Mouse (Mus musculus) thymus, adult 2 months (tissue): ENCODE measurements around the gene Per1.

Experiments
- CTCF ChIP-seq: fragments of 200-500 bp; IDR thresholded peaks from 2 replicates; pipeline ENCODE4 v1.5.1; 2012; ENCODE audit warnings: mild to moderate bottlenecking, control low read depth, low read length, moderate library complexity, borderline replicate concordance; ENCODE audit not compliant: control insufficient read depth, poor library complexity, insufficient read depth; ENCODE audit errors: extremely low read depth
- POLR2A ChIP-seq: fragments of 200-500 bp; IDR thresholded peaks from 2 replicates; pipeline ENCODE4 v1.6.1; 2012; ENCODE audit warnings: mild to moderate bottlenecking, low read length, control low read depth, moderate library complexity; ENCODE audit not compliant: control insufficient read depth, poor library complexity, insufficient read depth; ENCODE audit errors: extremely low read depth

DNA sequence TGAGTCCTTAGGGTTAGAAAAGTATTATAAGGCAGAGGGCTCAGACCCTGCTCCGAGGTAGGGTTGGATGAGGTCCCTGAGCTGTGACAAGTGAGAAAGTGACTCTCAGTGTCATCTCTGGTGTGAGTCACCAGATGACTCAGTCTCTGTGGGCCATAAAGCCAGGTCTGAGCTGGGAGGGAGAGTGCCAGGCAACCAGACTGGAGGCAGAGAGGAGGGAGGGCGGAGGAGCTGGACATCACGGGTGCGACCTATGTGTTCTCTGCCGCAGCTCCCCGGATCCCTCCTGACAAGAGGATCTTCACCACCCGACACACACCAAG is 7.3 kb downstream of the Per1 start:
- TF ChIP-seq POLR2A = no peak
- TF ChIP-seq CTCF = no peak
